Mouse (Mus musculus) naive thymus-derived CD4-positive, alpha-beta T cell, adult 2 months (primary cell): ENCODE data around the gene Frmd5.

Experiments
- DNase-seq: peaks from one replicate; pipeline ENCODE4 v3.0.0-alpha.2; 2011; ENCODE audit warnings: low read depth

Frmd5 gene

DNA sequence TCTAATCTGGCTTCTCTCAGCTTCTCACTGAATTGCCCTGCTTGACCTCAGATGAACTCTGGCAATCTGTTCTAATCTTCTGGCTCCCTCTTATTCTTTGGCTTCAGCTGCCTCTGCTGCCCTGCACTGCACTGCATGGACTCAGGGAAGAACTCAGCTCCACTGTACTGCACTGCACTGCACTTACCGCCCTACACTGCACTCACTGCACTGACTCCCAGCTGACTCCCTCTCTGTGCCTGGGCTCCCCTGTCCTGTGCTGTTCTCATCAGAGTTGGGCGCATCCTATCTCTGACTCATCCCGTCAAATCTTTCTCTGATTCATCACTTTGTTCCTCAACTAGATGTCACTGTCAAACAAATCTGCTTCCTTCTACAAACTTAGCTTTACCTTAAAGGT, 124.5 kb downstream of the Frmd5 start:
- no peak for DNase-seq

DNA sequence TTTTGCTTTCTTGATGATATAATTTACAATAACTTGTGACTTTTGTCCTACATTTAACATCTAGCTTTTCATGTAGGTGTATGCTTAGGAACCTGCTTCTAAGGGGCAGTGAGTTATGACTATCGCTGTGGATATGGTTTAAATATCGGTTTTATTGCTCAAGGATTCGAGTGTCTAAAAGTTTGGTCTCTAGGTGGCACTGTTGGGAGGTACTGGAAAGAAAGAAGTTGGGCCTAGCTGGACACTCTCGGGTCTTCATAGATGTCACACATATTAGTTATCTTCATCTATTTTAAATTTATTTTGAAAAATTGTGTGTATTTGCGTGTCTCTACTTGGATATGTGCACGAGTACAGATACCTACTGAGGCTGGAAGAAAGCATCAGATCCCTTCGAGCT, 127.2 kb downstream of the Frmd5 start:
- DNase-seq, result no peak

DNA sequence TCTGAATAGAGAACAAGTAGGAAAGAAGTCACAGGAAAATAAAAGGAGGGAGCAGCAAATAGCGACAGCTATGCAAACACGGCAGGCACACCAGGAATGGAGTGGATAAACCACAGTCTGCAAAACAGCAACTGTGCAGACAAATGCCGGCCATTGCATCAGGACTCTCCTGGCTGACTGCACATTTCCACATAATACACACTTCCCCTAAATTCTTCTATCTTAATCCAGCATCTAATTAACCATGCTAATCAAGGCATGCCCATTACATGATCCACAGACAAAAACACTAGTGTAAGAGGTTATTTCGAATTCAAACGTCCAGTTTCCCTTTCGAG, 129.3 kb downstream of the Frmd5 start:
- DNase-seq, result no peak

DNA sequence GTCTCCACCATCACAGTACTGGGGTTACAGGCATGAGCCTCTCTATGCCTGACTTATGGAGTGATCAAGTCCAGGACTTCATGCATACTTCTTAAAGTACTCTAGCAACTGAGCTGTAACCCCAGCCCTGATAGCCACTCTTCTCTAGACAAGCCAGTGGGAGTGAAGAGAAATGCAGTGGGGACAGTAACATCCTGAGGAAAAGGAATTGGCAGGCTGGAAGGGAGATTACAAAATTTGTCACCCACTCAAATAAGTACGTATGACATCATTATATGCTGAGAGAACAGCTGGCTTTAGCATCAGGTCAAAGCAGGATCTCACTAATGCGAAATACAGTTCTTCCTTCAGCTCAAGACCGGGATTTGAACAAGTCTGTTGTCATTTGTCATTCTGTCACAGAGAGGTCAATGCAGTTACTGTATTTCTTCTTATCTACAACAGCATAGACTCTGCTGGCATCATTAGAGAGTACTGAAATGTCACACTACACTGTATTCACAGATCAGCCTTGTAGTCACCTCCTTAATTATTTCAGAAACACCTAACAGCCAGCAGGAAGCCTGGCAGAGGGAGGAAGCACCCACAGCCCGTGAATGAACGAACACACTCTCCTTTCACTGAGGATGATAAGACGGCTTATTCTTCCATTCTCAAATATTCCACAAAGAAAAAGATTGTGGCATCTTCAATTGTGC, 129.8 kb downstream of the Frmd5 start:
- DNase-seq, result no peak

DNA sequence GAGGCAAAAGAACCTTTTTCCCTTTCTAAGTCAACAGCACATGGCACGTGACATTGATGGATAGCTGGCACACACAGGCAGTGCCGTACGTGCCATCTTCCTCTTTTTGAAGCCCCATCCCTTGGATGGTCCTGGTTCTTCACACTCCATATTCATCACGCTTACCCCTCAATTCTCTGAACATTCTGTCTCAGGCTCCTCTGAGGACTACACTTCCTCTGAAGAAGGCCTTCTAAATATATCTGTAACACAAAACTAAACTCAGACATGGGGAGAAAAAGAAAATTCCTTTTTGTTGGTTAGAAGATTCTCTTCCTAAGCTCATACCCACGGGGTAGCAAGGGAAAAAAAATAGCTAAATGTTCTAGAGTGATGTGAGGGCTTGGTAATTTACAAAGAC, 131.0 kb downstream of the Frmd5 start:
- no peak for DNase-seq

DNA sequence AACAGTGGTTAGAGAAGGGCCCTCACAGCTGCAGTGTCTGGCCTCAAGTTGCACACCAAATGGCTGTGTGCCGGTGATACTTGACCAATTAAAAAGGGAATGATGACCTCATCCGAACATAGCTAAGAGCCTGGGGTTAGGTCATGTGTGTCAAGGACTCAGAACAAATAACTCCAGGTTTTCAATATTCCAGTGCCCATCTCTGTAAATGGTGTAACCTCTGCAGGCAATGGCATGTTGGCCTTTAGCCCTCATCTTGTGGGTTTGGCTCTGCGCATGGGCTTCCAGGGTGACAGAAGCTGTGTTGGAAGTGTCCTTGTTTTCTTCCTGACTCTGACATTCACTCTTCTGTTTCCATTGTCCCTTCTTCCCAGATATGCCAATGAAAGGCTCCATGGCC, 131.8 kb downstream of the Frmd5 start:
- DNase-seq, result no peak

DNA sequence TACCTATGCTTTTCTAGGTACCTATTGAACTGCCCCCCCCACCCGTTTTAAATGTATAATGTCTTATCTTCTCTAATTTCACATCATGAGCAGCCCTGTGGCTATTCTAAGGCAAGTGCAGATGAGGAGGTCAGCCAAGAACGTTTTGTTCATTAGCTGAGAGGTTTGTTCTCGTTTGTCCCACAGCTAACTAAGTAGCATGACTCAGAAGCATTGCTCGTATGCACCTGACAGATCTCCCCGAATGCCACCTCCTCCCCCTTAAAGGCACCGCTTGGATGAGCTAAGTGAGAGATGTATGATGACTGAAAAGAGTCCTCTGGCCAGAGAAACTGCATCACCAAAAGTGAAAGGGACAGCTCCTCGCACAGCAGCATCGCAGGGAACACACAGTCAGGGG, 132.7 kb downstream of the Frmd5 start:
- no peak for DNase-seq

DNA sequence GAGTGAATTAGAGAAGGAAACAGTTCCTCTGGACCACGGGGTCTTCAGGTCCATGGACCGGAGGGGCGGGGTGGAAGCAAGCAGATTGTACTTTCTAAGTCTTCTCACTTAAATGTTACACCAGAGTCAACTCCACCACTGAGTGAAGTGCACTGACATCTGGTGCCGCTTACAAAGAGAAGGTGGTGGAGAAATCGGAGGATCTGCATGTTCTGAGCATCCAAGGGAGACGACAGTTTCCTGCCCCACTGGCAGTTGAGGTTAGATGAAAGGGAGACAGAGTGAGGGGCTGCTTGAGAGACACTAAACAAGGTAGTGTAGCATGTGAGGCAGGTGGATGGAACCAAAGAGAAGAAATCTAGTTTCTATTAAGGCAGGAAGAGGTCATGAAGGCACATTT, 137.0 kb downstream of the Frmd5 start:
- no peak for DNase-seq

DNA sequence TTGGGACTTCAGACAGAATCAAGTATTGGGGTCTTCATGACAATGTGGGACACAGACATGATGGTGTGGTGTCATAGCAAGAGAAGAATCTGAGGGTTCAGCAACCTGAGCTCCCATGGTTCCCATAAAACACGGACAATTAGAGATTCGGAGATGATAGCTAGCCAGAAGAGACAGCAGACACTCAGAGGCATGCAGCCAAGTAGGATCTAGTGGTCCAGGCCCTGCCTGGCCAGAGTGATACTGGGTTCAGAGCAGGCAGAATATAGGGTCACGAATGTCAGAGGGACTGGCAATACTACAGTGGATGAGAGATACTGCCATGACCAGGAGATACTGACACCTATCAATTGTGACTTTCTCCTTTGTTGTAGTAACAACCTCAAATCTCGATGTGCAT, 138.6 kb downstream of the Frmd5 start:
- no peak for DNase-seq

DNA sequence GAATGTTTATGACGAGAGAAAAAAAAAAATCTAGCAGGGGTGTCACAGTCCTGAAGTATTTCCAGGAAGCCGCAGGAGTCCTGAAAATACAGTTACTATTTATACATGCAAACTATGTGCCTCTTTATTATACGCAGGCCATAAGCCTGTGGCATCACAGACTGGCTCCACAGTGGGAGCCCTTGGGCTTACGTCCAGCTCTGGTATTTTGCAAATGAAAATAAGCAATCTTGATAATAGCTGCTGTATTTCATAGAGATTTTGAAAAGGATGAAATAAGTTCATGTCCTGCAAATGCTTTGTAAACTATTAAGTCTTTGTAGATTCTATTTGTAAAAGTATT, 145.8 kb downstream of the Frmd5 start:
- DNase-seq, result no peak

DNA sequence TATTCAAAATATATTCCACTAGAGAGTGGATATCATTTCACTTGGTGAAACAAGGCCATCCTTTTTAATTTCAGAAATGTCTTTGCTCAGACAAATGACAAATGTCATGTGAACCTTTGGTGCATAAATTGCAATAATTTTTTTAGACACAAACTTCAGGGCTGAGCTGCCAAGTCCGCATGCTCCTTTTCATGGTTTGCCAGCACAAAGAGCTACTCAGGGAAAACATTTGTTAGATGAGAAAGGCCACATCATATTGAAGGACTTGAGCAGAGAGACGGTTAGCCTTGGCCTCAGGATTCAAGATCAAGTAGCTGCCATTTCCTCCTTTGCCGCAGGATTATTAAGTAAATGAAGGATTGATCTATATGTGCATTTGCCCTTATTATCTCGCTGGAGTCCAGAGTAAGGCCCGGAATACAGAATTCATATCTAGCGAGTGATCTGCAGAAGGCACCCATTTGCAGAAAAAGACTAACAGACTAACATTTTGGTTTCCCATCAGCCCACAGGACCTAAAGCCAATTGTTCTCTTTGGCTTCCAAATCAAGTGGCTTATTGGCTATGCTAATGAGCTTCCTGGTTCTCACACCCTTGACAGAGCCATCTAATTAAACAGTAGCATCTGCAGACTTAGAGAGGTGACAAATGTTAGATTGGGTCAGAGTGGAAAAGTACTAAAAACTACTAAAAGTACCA, 146.3 kb downstream of the Frmd5 start:
- no peak for DNase-seq

DNA sequence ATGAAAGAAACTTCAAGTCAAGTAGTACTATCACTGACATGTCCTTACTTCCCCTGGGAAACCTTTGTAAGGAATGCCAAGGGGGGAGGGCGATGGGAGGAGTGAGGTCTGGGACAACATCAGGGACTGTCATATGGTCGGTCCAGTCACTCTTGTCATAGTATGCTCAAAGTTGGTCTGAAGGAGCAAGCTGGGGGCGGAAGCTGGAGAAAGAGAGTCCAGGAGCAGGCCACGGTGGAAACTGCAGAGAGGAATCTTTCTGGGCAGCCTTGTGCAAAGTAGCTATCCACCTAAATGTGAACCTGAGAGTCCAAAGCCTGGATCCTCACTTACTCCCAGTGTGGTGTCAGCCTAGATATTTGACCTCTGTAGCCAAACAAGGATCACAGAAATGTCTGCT, 147.5 kb downstream of the Frmd5 start:
- no peak for DNase-seq

DNA sequence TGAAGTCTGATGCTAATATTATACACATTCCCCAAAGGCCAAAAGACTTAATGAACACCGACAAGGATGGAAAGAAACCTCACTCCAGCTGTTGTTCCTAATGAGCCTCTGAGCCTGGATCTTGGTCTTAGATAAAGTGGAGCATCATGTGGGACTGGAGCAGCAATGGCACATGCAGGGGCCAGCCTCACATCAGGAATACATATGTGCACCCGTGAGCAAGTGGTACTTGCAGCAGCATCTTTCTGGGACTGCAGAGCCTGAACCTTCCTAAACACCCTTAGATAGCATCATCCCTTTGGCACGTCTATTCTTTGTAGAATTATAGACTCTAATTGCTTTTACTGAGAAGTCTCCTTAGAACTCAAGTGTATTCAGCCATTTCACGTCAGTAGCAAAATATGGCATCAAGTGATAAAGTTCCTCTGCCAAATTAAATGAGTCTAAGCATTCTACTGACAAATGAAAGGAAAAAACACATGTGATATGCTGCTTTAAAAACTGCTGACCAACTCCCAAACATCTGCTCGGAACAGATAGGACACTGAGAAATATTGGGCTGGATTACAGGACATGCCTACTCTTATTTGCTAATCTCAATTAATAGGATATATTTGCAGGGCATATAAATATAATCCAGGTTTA, 148.6 kb downstream of the Frmd5 start:
- no peak for DNase-seq

DNA sequence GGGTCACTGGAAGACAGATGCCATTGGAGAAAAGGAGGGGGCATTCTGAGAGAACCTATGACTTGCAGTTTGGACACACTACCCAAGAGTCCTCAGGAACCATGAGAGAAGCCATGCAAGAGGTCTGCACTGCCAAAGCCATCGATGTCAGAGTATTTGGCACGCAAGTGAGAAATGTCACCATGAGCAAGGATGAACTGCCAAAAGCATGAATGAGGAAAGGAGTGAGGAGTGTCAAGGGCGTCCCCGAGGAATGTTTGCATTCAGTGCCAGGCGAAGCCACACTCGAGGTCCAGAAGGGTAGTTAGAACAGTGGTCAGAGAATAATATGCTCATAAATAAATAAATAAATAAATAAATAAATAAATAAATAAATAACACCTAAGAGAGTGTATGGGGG, 150.9 kb downstream of the Frmd5 start:
- no peak for DNase-seq

DNA sequence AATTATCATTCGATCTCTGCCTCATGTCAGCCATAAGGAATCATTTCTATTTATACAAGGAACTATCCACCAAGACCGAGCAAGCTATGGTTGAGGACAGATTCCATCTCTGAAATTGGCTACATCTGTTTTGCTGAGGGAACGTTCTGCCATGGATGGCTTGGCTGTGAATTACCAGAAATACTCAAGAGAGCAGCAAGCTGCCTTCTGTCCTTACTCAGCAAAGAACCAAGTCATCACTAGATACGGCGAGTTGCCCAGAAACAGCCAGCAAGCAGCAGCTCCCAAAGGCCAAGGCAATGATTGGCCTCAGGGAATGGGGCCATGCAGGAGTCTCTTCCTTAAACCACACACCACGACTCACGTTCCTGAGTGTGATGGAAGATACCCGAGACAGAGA, 151.8 kb downstream of the Frmd5 start:
- DNase-seq, result no peak

DNA sequence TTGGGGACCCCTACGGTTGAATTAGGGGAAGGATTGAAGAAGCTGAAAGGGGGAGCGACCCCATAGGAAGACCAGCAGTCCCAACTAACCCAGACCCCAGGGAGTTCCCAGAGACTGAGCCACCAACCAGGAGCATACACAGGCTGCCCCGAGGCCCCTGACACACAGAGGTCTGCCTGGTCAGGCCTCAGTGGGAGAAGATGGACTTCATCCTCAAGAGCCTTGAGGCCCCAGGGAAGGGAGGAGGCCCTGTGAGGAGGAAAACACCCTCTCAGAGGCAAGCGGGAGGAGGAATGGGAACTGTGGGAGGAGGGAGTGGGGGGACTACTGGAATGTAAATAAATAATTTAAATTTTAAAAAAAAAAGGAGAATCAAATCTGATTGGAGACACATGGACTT, 160.4 kb downstream of the Frmd5 start:
- no peak for DNase-seq

DNA sequence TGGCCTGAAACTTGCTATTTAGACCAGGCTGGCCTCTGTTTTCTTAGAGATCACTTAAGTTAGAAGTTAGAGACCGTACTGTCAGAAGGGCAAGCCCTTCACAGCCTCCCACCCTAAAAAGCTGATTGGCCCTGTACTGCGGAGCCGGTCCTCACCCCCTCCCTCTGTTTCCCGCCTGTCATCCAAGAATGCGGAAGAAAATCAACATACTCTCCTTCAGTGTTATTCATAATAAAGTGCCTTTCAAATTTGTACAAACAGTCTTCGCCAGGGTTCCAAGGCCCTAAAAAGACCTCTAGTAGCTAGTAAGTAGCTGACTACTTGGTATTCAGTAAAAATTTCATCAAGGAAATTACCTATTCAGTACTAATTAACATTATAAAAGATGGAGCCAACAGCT, 164.0 kb downstream of the Frmd5 start:
- DNase-seq, result no peak

DNA sequence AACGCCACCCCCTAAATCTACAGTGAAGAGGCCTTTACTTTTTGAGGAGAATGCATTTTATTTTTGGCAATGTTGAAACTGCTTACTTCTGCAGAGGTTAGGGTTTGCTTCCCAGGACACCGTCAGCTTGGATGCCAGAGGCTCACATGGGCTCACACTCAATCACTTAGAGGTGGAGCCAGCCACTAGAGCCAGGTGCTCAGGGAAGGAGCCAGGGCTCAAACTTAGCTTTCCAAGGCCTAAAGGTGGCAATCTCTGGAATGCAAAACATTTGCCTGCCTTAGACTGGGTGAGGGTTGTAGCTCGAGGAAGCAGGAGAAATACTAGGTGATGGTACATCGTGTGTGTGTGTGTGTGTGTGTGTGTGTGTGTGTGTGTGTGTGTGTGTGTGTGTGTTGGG, 174.8 kb downstream of the Frmd5 start:
- no peak for DNase-seq

DNA sequence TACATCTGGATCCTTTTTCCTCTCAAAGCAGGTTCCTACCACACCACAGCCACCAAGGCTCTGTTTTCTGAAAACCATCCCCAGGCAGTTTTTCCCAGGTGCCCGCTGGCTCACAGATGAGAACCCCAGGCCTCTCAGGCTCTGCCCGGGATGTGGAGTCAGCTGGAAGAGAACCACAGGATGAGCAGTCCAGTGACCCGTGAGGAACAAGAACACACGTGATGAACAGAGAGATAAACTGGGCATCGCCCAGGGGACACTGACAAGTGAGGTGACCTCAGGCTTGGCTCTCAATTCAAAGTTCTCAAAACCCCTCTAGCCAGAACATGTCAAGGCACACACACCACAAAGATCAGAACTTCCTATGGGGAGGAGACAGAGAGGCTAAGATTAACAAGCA, 176.6 kb downstream of the Frmd5 start:
- no peak for DNase-seq

DNA sequence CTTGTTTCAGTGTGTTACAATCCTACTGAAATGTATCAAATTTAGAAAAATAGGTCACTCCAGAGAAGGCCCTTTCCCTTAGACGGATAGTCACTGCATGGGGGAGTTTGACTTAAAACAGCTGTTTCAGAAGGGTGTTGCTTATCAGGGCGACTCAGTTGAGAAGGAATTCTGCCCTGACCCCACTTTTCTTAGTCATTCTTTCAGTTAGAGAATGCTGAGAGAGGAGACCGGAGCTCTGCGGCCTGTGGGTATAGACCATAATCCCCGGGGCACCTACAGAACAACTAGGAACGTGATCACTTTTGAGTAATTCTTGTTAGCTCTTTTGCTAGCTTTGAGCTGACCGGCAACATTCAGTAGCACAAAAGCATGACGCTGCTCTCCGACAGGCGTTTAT, 178.6 kb downstream of the Frmd5 start:
- no peak for DNase-seq

DNA sequence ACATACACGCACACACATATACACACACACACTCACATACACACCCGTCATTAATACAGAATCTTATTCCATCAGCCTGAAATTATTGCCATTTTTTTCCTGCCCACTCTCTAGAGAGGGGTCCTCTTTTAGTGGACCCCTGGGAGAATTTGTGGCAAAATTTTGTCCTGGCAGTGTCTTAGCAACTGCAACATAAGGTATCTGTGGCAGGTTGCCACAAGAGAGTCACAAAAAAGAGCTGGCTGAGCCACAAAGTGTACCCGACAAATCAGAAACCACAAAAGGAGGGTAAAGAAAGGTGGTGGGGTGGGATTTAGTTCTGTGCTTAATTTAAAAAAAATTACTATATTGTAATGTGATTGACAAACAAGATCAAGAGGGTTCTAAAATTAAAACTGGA, 181.0 kb downstream of the Frmd5 start:
- DNase-seq, result no peak

DNA sequence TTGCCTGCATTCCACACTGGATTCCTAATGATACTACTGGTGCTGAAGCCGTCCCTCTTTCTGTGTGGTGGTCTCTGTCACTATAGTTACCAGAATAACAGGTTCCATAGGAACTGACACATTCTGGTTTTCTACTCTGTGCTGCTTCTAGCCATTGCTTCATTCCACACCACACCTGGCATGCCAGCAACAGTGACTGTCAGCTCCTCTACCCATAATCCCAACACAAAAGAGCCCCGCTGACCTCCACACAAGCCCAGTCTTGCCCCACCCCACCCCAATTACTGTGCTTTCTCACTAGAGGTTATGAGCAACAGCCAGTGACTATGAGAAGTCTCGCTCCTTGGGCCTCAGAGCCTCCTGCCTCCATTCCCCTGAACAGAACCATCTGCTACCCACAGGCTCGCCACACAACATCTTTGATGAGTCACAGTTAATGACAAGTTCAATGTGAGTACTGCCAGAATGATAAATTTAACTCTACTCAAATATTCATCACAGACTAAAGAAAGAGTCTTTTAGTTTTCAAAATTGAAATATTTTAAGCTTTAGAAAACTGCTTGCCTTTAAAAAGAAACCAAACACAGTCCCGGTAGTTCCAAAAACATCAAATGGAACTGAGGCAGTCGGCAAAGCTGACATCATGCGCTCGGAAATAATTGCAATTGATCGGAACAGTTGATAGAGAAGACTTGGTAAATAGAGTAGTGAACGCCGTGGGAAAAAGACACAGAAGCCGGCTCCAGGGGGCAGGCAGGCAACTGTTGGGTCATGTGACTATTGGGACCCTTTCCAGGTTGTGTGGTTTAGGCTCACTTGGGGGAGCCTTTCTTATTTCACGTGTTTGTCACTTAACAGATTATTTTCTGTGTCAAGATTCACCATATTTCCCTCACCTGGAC, 185.4 kb downstream of the Frmd5 start:
- DNase-seq, result no peak
